Mouse (Mus musculus) lung, embryonic 14.5 days (tissue): ENCODE results near the gene Ppp1r14c. TPM values are rescaled to one million over a fixed set of nuclear protein-coding genes. Genes with fewer than 3 reads are reported as not detected.

ENCODE experiments used
- ATAC-seq: fragments of 200-750 bp; cut with Nextera tagmentation; 2 replicates; pipeline ENCODE4 v1.8.0; 2017; ENCODE audit warnings: mild to moderate bottlenecking, moderate TSS enrichment, moderate library complexity; ENCODE audit not compliant: insufficient read depth
- DNase-seq: peaks from one replicate; pipeline ENCODE4 v3.0.0-alpha.2; 2015
- H3K27ac ChIP-seq: fragments of 300-500 bp; sonication (generic); 2 replicates; pipeline ENCODE4 v1.5.1; 2014; ENCODE audit warnings: low read depth, mild to moderate bottlenecking, moderate library complexity
- H3K27me3 ChIP-seq: fragments of 300-500 bp; sonication (generic); 2 replicates; pipeline ENCODE4 v1.6.1; 2014; ENCODE audit warnings: low read length, control low read depth; ENCODE audit not compliant: insufficient read depth
- H3K36me3 ChIP-seq: fragments of 300-500 bp; sonication (generic); 2 replicates; pipeline ENCODE4 v1.6.1; 2014; ENCODE audit warnings: control low read depth; ENCODE audit not compliant: insufficient read depth
- H3K4me1 ChIP-seq: fragments of 300-500 bp; sonication (generic); 2 replicates; pipeline ENCODE4 v1.6.1; 2014; ENCODE audit warnings: antibody characterized with exemption, control low read depth; ENCODE audit not compliant: insufficient read depth
- H3K4me2 ChIP-seq: fragments of 300-500 bp; sonication (generic); 2 replicates; pipeline ENCODE4 v1.6.1; 2014; ENCODE audit warnings: mild to moderate bottlenecking
- H3K4me3 ChIP-seq: fragments of 300-500 bp; sonication (generic); 2 replicates; pipeline ENCODE4 v1.5.1; 2014; ENCODE audit warnings: low read depth, low read length
- H3K9ac ChIP-seq: fragments of 300-500 bp; sonication (generic); 2 replicates; pipeline ENCODE4 v1.6.1; 2014
- H3K9me3 ChIP-seq: fragments of 300-500 bp; sonication (generic); 2 replicates; pipeline ENCODE4 v1.6.1; 2016; ENCODE audit warnings: low read depth, low read length, control low read depth
- CTCF ChIP-seq: IDR thresholded peaks from 2 replicates; pipeline ENCODE4 v1.5.1; 2016; ENCODE audit warnings: antibody characterized with exemption, low read depth
- WGBS: fragments of 180-500 bp; shearing (Covaris S2); extraction: QIAGEN DNeasy Blood & Tissue Kit; methylation state at CpG from one replicate; pipeline ENCODE4 v1.1.7; 2014; 5-methylcytosine and 5-hydroxymethylcytosine counted together
- polyA plus RNA-seq: library from polyadenylated mRNA; unstranded; fragments of >200 nt; fragmentation: Nextera tagmentation; extraction: Ambion mirVana; gene quantifications from 2 replicates; pipeline ENCODE4 v1.2.1, GENCODE M21; 2014

Ppp1r14c gene
- polyA plus RNA-seq, 1 experiment from 2014 or later: 36.9 TPM

GRCm38 (mm10) chr10:3393548-3393947 is 27.7 kb downstream of the Ppp1r14c start:
- Histone ChIP-seq H3K4me1 (peaks cover 3% of the 10 kb centered on the region), H3K27me3 (no peaks in the 10 kb centered on the region), H3K27ac (no peak overlapping the region; the same call in 1 of the 2 replicates), H3K9ac (no peak overlapping the region), H3K4me3 (no peak overlapping the region), H3K36me3 (no peaks in the 10 kb centered on the region), H3K4me2 (no peak overlapping the region), H3K9me3 (no peaks in the 10 kb centered on the region)
- no peak for TF ChIP-seq CTCF
- DNase-seq: no peak
- WGBS: 86% methylated on average over 4 of the region's 4 CpGs
- ATAC-seq: no peak

GRCm38 (mm10) chr10:3394193-3394592 is 28.3 kb downstream of the Ppp1r14c start:
- no peak overlapping the region for H3K9ac ChIP-seq
- TF ChIP-seq CTCF: no peak
- no peak overlapping the region for H3K4me2 ChIP-seq
- peak overlapping the region; percentile 11; the same call in 1 of the 2 replicates for H3K27ac ChIP-seq
- H3K27me3 ChIP-seq: no peaks in the 10 kb centered on the region
- no peaks in the 10 kb centered on the region for H3K9me3 ChIP-seq
- H3K36me3 ChIP-seq: no peaks in the 10 kb centered on the region
- no peak overlapping the region for H3K4me3 ChIP-seq
- DNase-seq (peak; percentile 74), ATAC-seq (peak; percentile 72; the same call in 1 of the 2 replicates)
- 67% methylated on average over 5 of the region's 5 CpGs for WGBS
- peaks cover 3% of the 10 kb centered on the region for H3K4me1 ChIP-seq

GRCm38 (mm10) chr10:3394671-3395288 is 28.9 kb downstream of the Ppp1r14c start:
- H3K27ac ChIP-seq: no peak overlapping the region
- no peak for TF ChIP-seq CTCF
- no peaks in the 10 kb centered on the region for H3K9me3 ChIP-seq
- DNase-seq (peak; percentile 59), ATAC-seq (peak; percentile 21; the same call in 1 of the 2 replicates)
- H3K4me3 ChIP-seq: no peak overlapping the region
- 55% methylated on average over 4 of the region's 4 CpGs for WGBS
- peaks cover 3% of the 10 kb centered on the region for H3K4me1 ChIP-seq
- no peak overlapping the region for H3K9ac ChIP-seq
- no peak overlapping the region for H3K4me2 ChIP-seq
- H3K36me3 ChIP-seq: no peaks in the 10 kb centered on the region
- H3K27me3 ChIP-seq: no peaks in the 10 kb centered on the region

- no peak overlapping the region for H3K4me3 ChIP-seq
- H3K27ac ChIP-seq: no peak overlapping the region
- 48% methylated on average over 12 of the region's 12 CpGs for WGBS
- DNase-seq (no peak), ATAC-seq (no peak)
- no peak overlapping the region for H3K4me2 ChIP-seq
- peaks cover 3% of the 10 kb centered on the region for H3K4me1 ChIP-seq
- no peaks in the 10 kb centered on the region for H3K27me3 ChIP-seq
- no peaks in the 10 kb centered on the region for H3K36me3 ChIP-seq
- no peak for TF ChIP-seq CTCF
- H3K9me3 ChIP-seq: no peaks in the 10 kb centered on the region
- H3K9ac ChIP-seq: no peak overlapping the region
These were observed 29.6 kb downstream of the Ppp1r14c start for GRCm38 (mm10) chr10:3395341-3395931.

GRCm38 (mm10) chr10:3396008-3396795 is 30.3 kb downstream of the Ppp1r14c start:
- no peak for TF ChIP-seq CTCF
- Histone ChIP-seq H3K9me3 (no peaks in the 10 kb centered on the region), H3K27me3 (no peaks in the 10 kb centered on the region), H3K4me1 (peaks cover 3% of the 10 kb centered on the region), H3K4me3 (no peak overlapping the region), H3K27ac (no peak overlapping the region), H3K9ac (no peak overlapping the region), H3K4me2 (no peak overlapping the region), H3K36me3 (no peaks in the 10 kb centered on the region)
- DNase-seq (no peak), ATAC-seq (no peak)
- 63% methylated on average over 10 of the region's 10 CpGs for WGBS

GRCm38 (mm10) chr10:3397406-3397805 is 31.5 kb downstream of the Ppp1r14c start:
- no peak overlapping the region for H3K4me2 ChIP-seq
- ATAC-seq (no peak), DNase-seq (no peak)
- no peak; the same call in 1 of the 2 replicates for TF ChIP-seq CTCF
- no peaks in the 10 kb centered on the region for H3K36me3 ChIP-seq
- H3K9me3 ChIP-seq: no peaks in the 10 kb centered on the region
- H3K27ac ChIP-seq: no peak overlapping the region
- WGBS: 70% methylated on average over 3 of the region's 3 CpGs
- H3K9ac ChIP-seq: no peak overlapping the region
- peaks cover 3% of the 10 kb centered on the region for H3K4me1 ChIP-seq
- no peak overlapping the region for H3K4me3 ChIP-seq
- H3K27me3 ChIP-seq: no peaks in the 10 kb centered on the region

GRCm38 (mm10) chr10:3398051-3398450 is 32.2 kb downstream of the Ppp1r14c start:
- 58% methylated on average over 5 of the region's 5 CpGs for WGBS
- ATAC-seq: no peak
- Histone ChIP-seq H3K4me2 (no peak overlapping the region), H3K27me3 (no peaks in the 10 kb centered on the region), H3K9ac (no peak overlapping the region), H3K36me3 (no peaks in the 10 kb centered on the region), H3K4me3 (no peak overlapping the region), H3K9me3 (no peaks in the 10 kb centered on the region), H3K27ac (no peak overlapping the region), H3K4me1 (peaks cover 3% of the 10 kb centered on the region)
- DNase-seq: no peak
- no peak for TF ChIP-seq CTCF
